Mouse (Mus musculus) myocyte (in vitro differentiated cells): Measurements from ENCODE around the gene Dock2.

Source experiments
- CEBPB ChIP-seq: IDR thresholded peaks from 2 replicates; pipeline ENCODE4 v1.6.1; 2011; ENCODE audit warnings: mild to moderate bottlenecking, moderate library complexity; ENCODE audit not compliant: poor library complexity, insufficient read depth, severe bottlenecking
- MAX ChIP-seq: IDR thresholded peaks from one replicate; pipeline ENCODE4 v1.6.1; 2011; ENCODE audit warnings: low read depth, mild to moderate bottlenecking, control low read depth
- MYOG ChIP-seq, 3 experiments: IDR thresholded peaks; one replicate each; pipeline ENCODE4 v1.6.1; 2011; ENCODE audit warnings: control low read depth in 2 of 3, low read depth in 2 of 3, mild to moderate bottlenecking in 2 of 3; ENCODE audit not compliant: insufficient read length in 2 of 3, control insufficient read depth in 1 of 3, insufficient read depth in 1 of 3
- POLR2A ChIP-seq: IDR thresholded peaks from one replicate; pipeline ENCODE4 v1.6.1; 2011; ENCODE audit warnings: low read depth, mild to moderate bottlenecking, control low read depth, moderate library complexity; ENCODE audit not compliant: insufficient read length
- POLR2AphosphoS2 ChIP-seq: IDR thresholded peaks from one replicate; pipeline ENCODE4 v1.6.1; 2011; ENCODE audit warnings: low read depth, control low read depth; ENCODE audit not compliant: insufficient read length
- TCF12 ChIP-seq: IDR thresholded peaks from one replicate; pipeline ENCODE4 v1.6.1; 2011; ENCODE audit warnings: mild to moderate bottlenecking, control low read depth; ENCODE audit not compliant: poor library complexity, insufficient read depth, severe bottlenecking
- TCF3 ChIP-seq: IDR thresholded peaks from one replicate; pipeline ENCODE4 v1.6.1; 2011; ENCODE audit warnings: low read depth, control low read depth; ENCODE audit not compliant: insufficient read length
- USF1 ChIP-seq: IDR thresholded peaks from one replicate; pipeline ENCODE4 v1.6.1; 2011; ENCODE audit warnings: low read depth, mild to moderate bottlenecking, control low read depth, moderate library complexity

DNA sequence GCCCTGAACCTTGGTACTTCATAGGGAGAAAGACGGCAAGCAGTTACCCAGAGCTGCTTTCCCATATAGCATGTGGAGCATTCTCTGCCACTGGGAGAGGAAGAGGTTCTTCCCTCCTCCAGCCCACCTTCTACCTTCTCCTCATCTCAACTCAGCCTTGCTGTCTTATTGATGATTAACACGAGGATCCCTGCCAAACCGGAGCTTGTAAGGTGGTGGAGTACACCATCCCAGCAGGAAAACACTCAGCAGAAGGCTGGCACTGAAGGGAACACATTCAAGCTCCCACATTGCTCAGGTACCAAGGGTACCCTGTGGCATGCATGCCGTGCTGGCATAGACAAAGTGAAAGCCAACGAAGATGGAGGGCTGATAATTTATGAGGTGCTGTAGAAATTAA lies 304.4 kb downstream of the Dock2 start:
- TF ChIP-seq POLR2AphosphoS2 (no peak), POLR2A (no peak), TCF12 (no peak), USF1 (no peak), CEBPB (no peak), MYOG (IDR thresholded peaks at IDR 0.05; ENCODE audit: control insufficient read depth in 1 of 3, insufficient read depth in 1 of 3, insufficient read length in 2 of 3, low read depth in 2 of 3) (no peak), TCF3 (no peak), MAX (no peak)
